Mouse (Mus musculus) forebrain, embryonic 16.5 days (tissue): ENCODE measurements at regions not wholly inside any gene's neighbourhood (a gene's known extent, or its start where the extent isn't known, plus 50 kb on each side); places are given as distances from the start of the nearest gene placed in this dataset.

Source experiments
- ATAC-seq: fragments of 200-750 bp; cut with Nextera tagmentation; 2 replicates; pipeline ENCODE4 v1.8.0; 2017; ENCODE audit warnings: mild to moderate bottlenecking, moderate library complexity
- H3K27ac ChIP-seq: fragments of 300-500 bp; sonication (generic); 2 replicates; pipeline ENCODE4 v1.5.1; 2014; ENCODE audit warnings: low read length, control low read depth
- H3K27me3 ChIP-seq: fragments of 300-500 bp; sonication (generic); replicated peaks from 2 replicates; pipeline ENCODE4 v1.6.1; 2014; ENCODE audit warnings: low read length; ENCODE audit not compliant: control insufficient read depth, insufficient read depth
- H3K36me3 ChIP-seq: fragments of 300-500 bp; sonication (generic); 2 replicates; pipeline ENCODE4 v1.6.1; 2014; ENCODE audit not compliant: control insufficient read depth, insufficient read depth
- H3K4me1 ChIP-seq: fragments of 300-500 bp; sonication (generic); replicated peaks from 2 replicates; pipeline ENCODE4 v1.6.1; 2014; ENCODE audit warnings: low read length; ENCODE audit not compliant: control insufficient read depth, insufficient read depth
- H3K4me2 ChIP-seq: fragments of 300-500 bp; sonication (generic); 2 replicates; pipeline ENCODE4 v1.6.1; 2014; ENCODE audit warnings: mild to moderate bottlenecking, low read length, control low read depth
- H3K4me3 ChIP-seq: fragments of 300-500 bp; sonication (generic); replicated peaks from 2 replicates; pipeline ENCODE4 v1.5.1; 2014; ENCODE audit warnings: mild to moderate bottlenecking, low read length, control low read depth
- H3K9ac ChIP-seq: fragments of 300-500 bp; sonication (generic); replicated peaks from 2 replicates; pipeline ENCODE4 v1.6.1; 2014; ENCODE audit warnings: low read depth, low read length, control low read depth
- H3K9me3 ChIP-seq: fragments of 300-500 bp; sonication (generic); 2 replicates; pipeline ENCODE4 v1.6.1; 2016; ENCODE audit warnings: low read length; ENCODE audit not compliant: control insufficient read depth
- WGBS: fragments of 180-500 bp; shearing (Covaris S2); extraction: QIAGEN DNeasy Blood & Tissue Kit; methylation state at CpG from one replicate; pipeline ENCODE4 v1.1.7; 2014; 5-methylcytosine and 5-hydroxymethylcytosine counted together

DNA sequence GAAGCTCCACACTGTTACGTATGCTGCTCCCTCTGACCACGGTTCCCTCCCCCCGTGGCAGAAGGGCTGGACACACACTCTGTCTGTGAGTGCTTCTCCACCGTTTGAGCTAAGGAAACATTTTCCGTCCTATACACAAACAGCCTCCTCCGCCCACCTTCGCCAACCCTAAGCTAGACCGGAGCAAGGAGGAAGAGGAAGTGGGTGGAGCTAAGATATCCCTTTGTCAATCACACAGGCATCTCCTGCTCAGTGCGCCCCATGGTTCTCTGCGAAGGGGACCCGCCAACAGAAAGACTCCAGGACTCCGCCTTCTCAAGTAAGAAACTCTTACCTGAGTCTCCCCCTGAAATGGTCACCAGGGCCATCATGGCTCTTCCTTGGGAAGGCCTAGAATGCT, 61.9 kb upstream of the Cdh5 start:
- ATAC-seq, result no peak
- Histone ChIP-seq H3K4me1 (no peaks in the 10 kb centered on the region), H3K27ac (no peak overlapping the region), H3K4me2 (no peak overlapping the region), H3K36me3 (no peaks in the 10 kb centered on the region), H3K9ac (no peak overlapping the region), H3K27me3 (no peaks in the 10 kb centered on the region), H3K4me3 (no peak overlapping the region), H3K9me3 (no peaks in the 10 kb centered on the region)
- 87% methylated on average over 12 of the region's 12 CpGs for WGBS

DNA sequence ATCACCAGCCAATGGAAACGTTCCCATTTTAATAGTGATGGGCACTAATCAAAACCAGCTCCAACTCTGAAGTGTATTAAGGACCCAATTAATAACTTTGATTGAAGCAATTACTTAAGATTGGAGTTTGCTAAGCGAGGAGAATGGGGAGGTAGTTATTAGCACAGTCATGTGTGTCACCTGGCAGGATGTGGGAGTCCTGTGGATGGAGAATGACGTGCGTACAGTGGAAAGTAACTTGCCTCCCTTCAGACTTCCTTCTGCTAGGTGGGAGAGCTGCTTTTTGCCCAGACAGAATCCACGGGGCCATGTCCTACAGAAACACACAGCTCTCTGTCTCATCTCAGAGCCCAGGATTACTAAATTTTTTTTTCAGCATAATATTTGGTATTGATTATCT, 59.9 kb upstream of the Cdh5 start:
- H3K4me3 ChIP-seq, result no peak overlapping the region
- no peak overlapping the region for H3K27ac ChIP-seq
- H3K27me3 ChIP-seq, result no peaks in the 10 kb centered on the region
- no peaks in the 10 kb centered on the region for H3K9me3 ChIP-seq
- no peaks in the 10 kb centered on the region for H3K4me1 ChIP-seq
- WGBS, result 63% methylated on average over 5 of the region's 5 CpGs
- no peak overlapping the region for H3K9ac ChIP-seq
- no peak overlapping the region for H3K4me2 ChIP-seq
- no peak for ATAC-seq
- no peaks in the 10 kb centered on the region for H3K36me3 ChIP-seq

DNA sequence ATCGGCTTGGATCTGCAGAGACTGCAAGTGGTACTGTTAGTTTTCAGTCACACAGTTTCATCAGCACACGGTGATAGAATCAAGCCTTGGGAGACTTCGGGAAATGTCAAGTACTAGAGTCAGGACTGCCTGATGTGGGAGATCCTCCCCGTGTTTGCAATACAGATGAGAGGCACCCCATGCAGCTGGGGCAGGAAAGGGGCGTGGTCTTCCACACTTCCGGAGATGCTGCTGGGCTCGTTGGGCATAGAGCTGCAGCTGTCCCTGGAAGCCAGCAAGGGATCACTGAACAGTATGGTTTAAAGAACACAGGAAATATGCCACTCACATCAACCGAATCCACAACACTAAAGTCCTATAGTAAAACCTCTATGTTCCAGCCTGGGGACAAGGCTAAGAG, 59.0 kb upstream of the Cdh5 start:
- no peak; the same call in 1 of the 2 replicates for ATAC-seq
- no peak overlapping the region for H3K9ac ChIP-seq
- H3K4me3 ChIP-seq, result no peak overlapping the region
- no peaks in the 10 kb centered on the region for H3K4me1 ChIP-seq
- no peaks in the 10 kb centered on the region for H3K36me3 ChIP-seq
- 44% methylated on average over 8 of the region's 8 CpGs for WGBS
- H3K27me3 ChIP-seq, result no peaks in the 10 kb centered on the region
- no peaks in the 10 kb centered on the region for H3K9me3 ChIP-seq
- H3K4me2 ChIP-seq, result no peak overlapping the region
- no peak overlapping the region for H3K27ac ChIP-seq

DNA sequence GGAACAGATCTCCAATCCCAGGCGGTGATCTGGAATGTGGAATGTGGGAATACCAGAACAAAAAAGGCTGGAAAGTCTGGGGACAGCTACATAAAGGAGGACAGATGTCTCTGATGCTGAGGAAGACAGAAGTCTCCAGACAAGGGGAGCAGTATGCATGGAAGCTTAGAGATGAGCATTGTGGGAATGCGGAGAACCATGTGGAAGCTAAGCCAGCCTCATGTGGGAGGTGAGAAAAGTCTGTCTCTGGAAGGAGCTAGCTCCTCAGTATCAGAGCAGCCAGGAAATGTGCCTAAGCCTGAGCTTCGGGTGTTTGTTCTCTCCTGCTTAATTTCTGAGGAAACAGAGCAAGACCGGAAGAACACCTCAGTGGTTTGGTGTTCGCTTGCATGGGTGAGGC, 53.4 kb upstream of the Cdh5 start:
- Histone ChIP-seq H3K4me2 (no peak overlapping the region), H3K27me3 (0 out of 2 replicates have a peak, but pooled peaks cover 2% of the 10 kb centered on the region), H3K36me3 (no peaks in the 10 kb centered on the region), H3K9ac (no peak overlapping the region), H3K4me3 (no peak overlapping the region), H3K4me1 (no peaks in the 10 kb centered on the region), H3K27ac (no peak overlapping the region), H3K9me3 (no peaks in the 10 kb centered on the region)
- ATAC-seq, result no peak
- WGBS, result 86% methylated on average over 5 of the region's 5 CpGs

DNA sequence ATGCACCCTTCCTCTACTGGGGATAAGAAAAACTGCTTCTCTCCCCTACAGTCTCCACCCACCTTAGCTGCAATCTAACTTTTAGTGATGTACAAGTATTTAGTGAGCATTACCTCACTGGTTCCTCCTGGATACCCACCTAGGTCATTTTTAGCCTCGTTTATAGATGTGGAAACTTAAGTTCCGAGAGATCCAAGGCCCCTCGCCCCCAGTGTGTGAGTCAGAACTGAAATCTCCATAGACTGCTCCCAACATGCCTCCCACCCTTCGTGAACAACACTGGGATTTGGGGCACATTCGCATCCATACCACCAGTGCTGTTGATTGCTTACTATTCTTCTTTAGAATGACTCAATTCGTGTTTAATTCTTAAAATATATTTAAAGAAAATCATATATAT, 52.2 kb upstream of the Cdh5 start:
- Histone ChIP-seq H3K9me3 (no peaks in the 10 kb centered on the region), H3K9ac (no peak overlapping the region), H3K27ac (no peak overlapping the region), H3K36me3 (no peaks in the 10 kb centered on the region), H3K4me1 (no peaks in the 10 kb centered on the region), H3K4me2 (no peak overlapping the region), H3K27me3 (0 out of 2 replicates have a peak, but pooled peaks cover 2% of the 10 kb centered on the region), H3K4me3 (no peak overlapping the region)
- no peak for ATAC-seq
- WGBS, result 90% methylated on average over 6 of the region's 6 CpGs

DNA sequence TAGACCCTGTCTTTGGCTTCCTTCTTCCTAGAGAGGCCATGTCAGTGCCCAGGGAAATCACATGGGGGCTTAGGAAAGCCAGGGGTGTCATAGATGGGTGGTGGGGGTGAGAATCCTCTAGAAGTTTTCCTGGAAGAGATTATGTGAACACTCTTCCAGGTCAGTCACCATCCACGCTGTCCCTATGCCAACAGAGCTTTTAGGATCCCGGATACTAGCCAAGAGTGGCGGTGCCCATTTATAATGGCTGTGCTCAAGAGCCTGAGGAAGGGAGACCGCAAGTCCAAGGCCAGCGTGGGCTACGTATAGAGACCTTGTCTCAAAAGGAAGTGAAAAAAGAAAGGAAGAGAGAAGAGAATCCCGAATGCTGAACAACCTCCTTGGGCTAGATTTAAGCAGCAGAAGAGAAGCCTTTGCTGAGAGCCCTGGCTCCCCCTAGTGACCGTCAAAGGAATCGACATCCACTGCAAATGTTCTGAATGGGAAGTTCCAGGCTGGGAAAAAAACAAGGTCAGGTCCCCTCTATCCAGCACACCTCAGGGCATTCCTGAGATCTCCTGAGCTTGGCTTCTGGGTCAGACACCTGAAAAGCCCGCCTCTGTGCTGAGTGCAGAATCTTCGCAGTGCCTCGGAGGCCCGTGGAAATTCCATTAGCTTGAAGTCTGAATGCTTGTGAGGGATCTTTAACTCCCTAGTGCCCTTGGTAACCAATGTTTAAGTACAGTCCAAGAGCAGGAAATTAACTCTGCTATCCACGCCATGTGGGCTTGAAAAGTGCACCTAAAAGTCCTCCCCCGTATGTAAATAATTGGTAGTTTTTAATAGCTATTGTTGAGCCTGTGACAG, 50.5 kb upstream of the Cdh5 start:
- Histone ChIP-seq H3K4me2 (peak overlapping the region; percentile 16; the same call in 1 of the 2 replicates), H3K4me1 (no peaks in the 10 kb centered on the region), H3K27me3 (0 out of 2 replicates have a peak, but pooled peaks cover 2% of the 10 kb centered on the region), H3K27ac (no peak overlapping the region), H3K9me3 (no peaks in the 10 kb centered on the region), H3K9ac (no peak overlapping the region), H3K4me3 (no peak overlapping the region), H3K36me3 (no peaks in the 10 kb centered on the region)
- WGBS, result 27% methylated on average over 15 of the region's 15 CpGs
- peak; percentile 57; the same call in 1 of the 2 replicates for ATAC-seq

DNA sequence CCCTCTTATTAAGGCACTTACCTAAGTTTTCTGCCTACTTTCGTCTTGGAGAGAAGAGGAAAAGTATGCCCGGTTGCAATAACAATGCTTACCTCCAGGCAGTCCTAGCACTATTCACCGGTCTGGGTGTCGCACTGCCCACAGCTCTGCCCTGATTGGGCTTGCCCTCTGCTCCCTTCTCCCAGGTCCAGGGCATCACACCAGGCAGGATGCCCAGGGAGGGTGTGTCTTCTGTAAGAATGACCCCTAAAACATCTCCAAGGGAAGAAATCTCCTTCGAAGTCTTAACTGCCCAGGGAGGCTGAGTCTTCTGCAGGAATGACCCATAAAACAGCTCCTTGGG, 49.9 kb upstream of the Cdh5 start:
- Histone ChIP-seq H3K4me1 (no peaks in the 10 kb centered on the region), H3K36me3 (no peaks in the 10 kb centered on the region), H3K27ac (no peak overlapping the region), H3K27me3 (0 out of 2 replicates have a peak, but pooled peaks cover 2% of the 10 kb centered on the region), H3K4me3 (no peak overlapping the region), H3K4me2 (no peak overlapping the region), H3K9ac (no peak overlapping the region), H3K9me3 (no peaks in the 10 kb centered on the region)
- 45% methylated on average over 5 of the region's 5 CpGs for WGBS
- ATAC-seq, result 0 out of 2 replicates have a peak, but pooled peaks have one; percentile 18
